Mouse (Mus musculus) myocyte (in vitro differentiated cells): ENCODE measurements around the gene Sc5d. TPM values are rescaled to one million over a fixed set of nuclear protein-coding genes. Genes with fewer than 3 reads are reported as not detected.

Experiments
- H3K27me3 ChIP-seq: one replicate; pipeline ENCODE4 v1.6.1; 2011; ENCODE audit not compliant: control insufficient read depth, insufficient read depth, insufficient read length
- H3K36me3 ChIP-seq: one replicate; pipeline ENCODE4 v1.6.1; 2011; ENCODE audit not compliant: control insufficient read depth, insufficient read depth
- H3K4me2 ChIP-seq: one replicate; pipeline ENCODE4 v1.6.1; 2011; ENCODE audit warnings: low read depth, control low read depth
- H3K4me3 ChIP-seq: one replicate; pipeline ENCODE4 v1.5.1; 2011; ENCODE audit warnings: mild to moderate bottlenecking, control low read depth, moderate library complexity
- H3K79me2 ChIP-seq: one replicate; pipeline ENCODE4 v1.6.1; 2011; ENCODE audit not compliant: control insufficient read depth, insufficient read depth
- H3ac ChIP-seq: one replicate; pipeline ENCODE4 v1.6.1; 2011; ENCODE audit not compliant: control insufficient read depth, insufficient read length
- CEBPB ChIP-seq: IDR thresholded peaks from 2 replicates; pipeline ENCODE4 v1.6.1; 2011; ENCODE audit warnings: mild to moderate bottlenecking, moderate library complexity; ENCODE audit not compliant: poor library complexity, insufficient read depth, severe bottlenecking
- E2F4 ChIP-seq: IDR thresholded peaks from one replicate; pipeline ENCODE4 v1.6.1; 2011; ENCODE audit warnings: mild to moderate bottlenecking, control low read depth, moderate library complexity; ENCODE audit not compliant: insufficient read depth
- MAX ChIP-seq: IDR thresholded peaks from one replicate; pipeline ENCODE4 v1.6.1; 2011; ENCODE audit warnings: low read depth, mild to moderate bottlenecking, control low read depth
- MYOD1 ChIP-seq, 3 experiments: IDR thresholded peaks; one replicate each; pipeline ENCODE4 v1.6.1; 2011; ENCODE audit warnings: control low read depth in 2 of 3, low read depth in 2 of 3, mild to moderate bottlenecking in 2 of 3, moderate library complexity in 1 of 3; ENCODE audit not compliant: insufficient read length in 2 of 3, control insufficient read depth in 1 of 3
- MYOG ChIP-seq, 3 experiments: IDR thresholded peaks; one replicate each; pipeline ENCODE4 v1.6.1; 2011; ENCODE audit warnings: control low read depth in 2 of 3, low read depth in 2 of 3, mild to moderate bottlenecking in 2 of 3; ENCODE audit not compliant: insufficient read length in 2 of 3, control insufficient read depth in 1 of 3, insufficient read depth in 1 of 3
- POLR2A ChIP-seq: IDR thresholded peaks from one replicate; pipeline ENCODE4 v1.6.1; 2011; ENCODE audit warnings: low read depth, mild to moderate bottlenecking, control low read depth, moderate library complexity; ENCODE audit not compliant: insufficient read length
- POLR2AphosphoS2 ChIP-seq: IDR thresholded peaks from one replicate; pipeline ENCODE4 v1.6.1; 2011; ENCODE audit warnings: low read depth, control low read depth; ENCODE audit not compliant: insufficient read length
- REST ChIP-seq: IDR thresholded peaks from one replicate; pipeline ENCODE4 v1.6.1; 2011; ENCODE audit warnings: mild to moderate bottlenecking, control low read depth, moderate library complexity; ENCODE audit not compliant: insufficient read depth, insufficient read length
- SRF ChIP-seq: IDR thresholded peaks from one replicate; pipeline ENCODE4 v1.6.1; 2011; ENCODE audit warnings: low read depth; ENCODE audit not compliant: control insufficient read depth, insufficient read length
- TCF12 ChIP-seq: IDR thresholded peaks from one replicate; pipeline ENCODE4 v1.6.1; 2011; ENCODE audit warnings: mild to moderate bottlenecking, control low read depth; ENCODE audit not compliant: poor library complexity, insufficient read depth, severe bottlenecking
- TCF3 ChIP-seq: IDR thresholded peaks from one replicate; pipeline ENCODE4 v1.6.1; 2011; ENCODE audit warnings: low read depth, control low read depth; ENCODE audit not compliant: insufficient read length
- USF1 ChIP-seq: IDR thresholded peaks from one replicate; pipeline ENCODE4 v1.6.1; 2011; ENCODE audit warnings: low read depth, mild to moderate bottlenecking, control low read depth, moderate library complexity
- polyA plus RNA-seq: library from polyadenylated mRNA; unstranded; fragments of >200 nt; fragmentation: generic; extraction: Trizol; gene quantifications from one replicate; pipeline ENCODE4 v1.2.1, GENCODE M21; 2012; ENCODE audit warnings: missing spikeins

Sc5d gene
- polyA plus RNA-seq, 1 experiment = 18.6 TPM

DNA sequence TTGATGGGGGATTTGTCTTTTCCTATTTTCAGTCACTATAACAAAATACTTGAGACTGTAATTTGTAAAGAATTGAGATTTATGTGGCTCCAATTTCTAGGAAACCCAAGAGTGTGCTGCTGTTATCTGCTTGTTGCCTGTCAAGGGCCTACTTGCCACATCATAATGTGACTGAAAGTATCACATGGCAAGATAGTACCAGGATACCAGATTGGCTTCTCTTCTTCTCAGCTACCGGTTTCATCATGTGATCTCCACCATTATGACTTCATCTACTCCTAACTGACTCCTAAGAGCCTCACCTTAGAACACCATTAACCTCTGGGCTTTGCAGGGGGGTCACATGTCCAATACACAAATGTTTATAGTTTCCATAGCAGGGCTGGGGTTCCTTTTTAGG lies 49.9 kb downstream of the Sc5d start:
- H3K79me2 ChIP-seq = no peaks in the 10 kb centered on the region
- no peak overlapping the region for H3ac ChIP-seq
- no peak overlapping the region for H3K4me2 ChIP-seq
- H3K36me3 ChIP-seq = no peaks in the 10 kb centered on the region
- no peak overlapping the region for H3K4me3 ChIP-seq
- TF ChIP-seq MYOG (IDR thresholded peaks at IDR 0.05; ENCODE audit: control insufficient read depth in 1 of 3, insufficient read depth in 1 of 3, insufficient read length in 2 of 3, low read depth in 2 of 3) (no peak), CEBPB (no peak), POLR2A (no peak), TCF3 (no peak)
- H3K27me3 ChIP-seq = no peaks in the 10 kb centered on the region

GRCm38 (mm10) chr9:42213142-42213541 lies 50.9 kb downstream of the Sc5d start:
- Histone ChIP-seq H3K79me2 (no peaks in the 10 kb centered on the region), H3K4me2 (no peak overlapping the region), H3K27me3 (no peaks in the 10 kb centered on the region), H3K36me3 (no peaks in the 10 kb centered on the region), H3K4me3 (no peak overlapping the region), H3ac (no peak overlapping the region)
- TF ChIP-seq REST = no peak
- no peak for TF ChIP-seq USF1
- no peak for TF ChIP-seq CEBPB
- TF ChIP-seq E2F4 = no peak
- TF ChIP-seq TCF12 = no peak
- TF ChIP-seq MAX = no peak

DNA sequence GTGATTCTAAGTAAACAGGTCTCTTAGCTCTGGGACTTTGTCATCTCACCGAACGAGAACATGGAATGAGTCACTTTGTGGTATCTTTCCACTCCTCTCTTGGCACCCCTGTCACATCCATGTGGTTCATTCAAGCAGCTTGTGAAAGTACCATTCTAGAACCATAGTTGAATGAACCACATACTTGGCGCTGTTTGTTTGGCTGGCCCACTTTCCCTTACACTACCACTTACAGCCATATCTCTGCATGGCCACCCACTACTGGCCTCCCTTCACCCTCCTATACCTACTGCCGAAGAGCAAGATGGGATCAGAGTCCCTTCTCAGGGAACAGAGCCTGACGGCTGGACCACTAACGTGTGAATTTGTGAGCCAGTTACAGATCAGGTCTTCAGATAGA lies 54.4 kb downstream of the Sc5d start:
- H3K4me2 ChIP-seq = peak overlapping the region; percentile 67
- no peak overlapping the region for H3ac ChIP-seq
- TF ChIP-seq POLR2AphosphoS2 (no peak), USF1 (no peak), POLR2A (no peak), MAX (no peak), MYOD1 (IDR thresholded peaks at IDR 0.05; ENCODE audit: control insufficient read depth in 1 of 3, insufficient read length in 2 of 3, low read depth in 2 of 3) (no peak), TCF12 (no peak), E2F4 (no peak), CEBPB (no peak), TCF3 (no peak), SRF (no peak), REST (no peak), MYOG (IDR thresholded peaks at IDR 0.05; ENCODE audit: control insufficient read depth in 1 of 3, insufficient read depth in 1 of 3, insufficient read length in 2 of 3, low read depth in 2 of 3) (no peak)
- H3K4me3 ChIP-seq = no peak overlapping the region
- H3K36me3 ChIP-seq = no peaks in the 10 kb centered on the region
- H3K79me2 ChIP-seq = no peaks in the 10 kb centered on the region
- no peaks in the 10 kb centered on the region for H3K27me3 ChIP-seq

GRCm38 (mm10) chr9:42208463-42208862 lies 55.6 kb downstream of the Sc5d start:
- no peak overlapping the region for H3ac ChIP-seq
- no peak overlapping the region for H3K4me2 ChIP-seq
- no peaks in the 10 kb centered on the region for H3K36me3 ChIP-seq
- H3K79me2 ChIP-seq = no peaks in the 10 kb centered on the region
- H3K27me3 ChIP-seq = no peaks in the 10 kb centered on the region
- TF ChIP-seq REST = no peak
- H3K4me3 ChIP-seq = no peak overlapping the region

DNA sequence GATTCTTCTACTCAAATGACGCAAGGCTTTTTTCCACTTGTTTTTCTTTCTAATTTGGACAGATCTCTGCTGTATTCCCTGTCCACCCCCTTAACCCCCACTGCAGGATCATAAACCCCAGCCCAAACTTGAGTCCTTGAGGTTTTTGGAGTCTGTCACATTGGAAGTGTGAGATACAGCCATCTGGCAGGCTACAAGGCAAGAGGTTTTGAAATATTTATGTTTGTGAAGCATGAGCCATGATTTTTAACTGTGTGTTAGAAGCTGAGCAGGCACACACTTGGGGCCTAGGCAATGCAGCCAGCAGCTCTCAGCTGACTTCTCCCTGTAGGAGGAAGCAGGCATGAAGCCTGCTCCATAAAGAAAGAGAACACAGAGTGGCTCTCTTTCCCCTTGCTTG lies 57.3 kb downstream of the Sc5d start:
- TF ChIP-seq POLR2AphosphoS2 = no peak
- no peak for TF ChIP-seq MAX
- TF ChIP-seq USF1 = no peak
- no peak for TF ChIP-seq CEBPB
- TF ChIP-seq SRF = no peak
- no peak for TF ChIP-seq TCF12
- no peak for TF ChIP-seq MYOG (IDR thresholded peaks at IDR 0.05; ENCODE audit: control insufficient read depth in 1 of 3, insufficient read depth in 1 of 3, insufficient read length in 2 of 3, low read depth in 2 of 3)
- no peak for TF ChIP-seq REST
- TF ChIP-seq E2F4 = no peak
- no peak for TF ChIP-seq TCF3
- TF ChIP-seq MYOD1 (IDR thresholded peaks at IDR 0.05; ENCODE audit: control insufficient read depth in 1 of 3, insufficient read length in 2 of 3, low read depth in 2 of 3) = no peak
- no peak for TF ChIP-seq POLR2A
- H3K4me3 ChIP-seq = no peak overlapping the region
- no peaks in the 10 kb centered on the region for H3K27me3 ChIP-seq
- H3K36me3 ChIP-seq = no peaks in the 10 kb centered on the region
- no peak overlapping the region for H3ac ChIP-seq
- no peak overlapping the region for H3K4me2 ChIP-seq
- no peaks in the 10 kb centered on the region for H3K79me2 ChIP-seq

DNA sequence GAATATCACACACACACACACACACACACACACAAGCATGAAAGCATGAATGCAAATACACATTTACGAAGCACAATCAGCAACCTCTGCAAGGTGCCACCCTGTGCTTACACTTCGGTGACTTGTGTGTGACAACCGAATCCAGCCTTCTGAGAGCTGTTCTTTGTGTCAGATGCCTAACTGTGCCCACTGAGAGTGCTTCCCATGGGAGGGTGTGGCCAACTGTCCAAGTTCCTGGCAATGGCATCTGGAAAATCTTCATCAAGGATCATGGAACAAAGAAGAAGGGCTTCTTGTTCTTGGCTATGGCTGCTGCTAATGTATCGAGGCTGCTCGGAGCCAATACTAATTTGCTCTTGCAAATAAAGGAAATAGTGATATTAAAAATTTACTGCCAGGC lies 61.8 kb downstream of the Sc5d start:
- Histone ChIP-seq H3ac (no peak overlapping the region), H3K4me2 (no peak overlapping the region), H3K36me3 (no peaks in the 10 kb centered on the region), H3K27me3 (no peaks in the 10 kb centered on the region), H3K4me3 (no peak overlapping the region), H3K79me2 (no peaks in the 10 kb centered on the region)
- TF ChIP-seq POLR2A (no peak), MYOG (IDR thresholded peaks at IDR 0.05; ENCODE audit: control insufficient read depth in 1 of 3, insufficient read depth in 1 of 3, insufficient read length in 2 of 3, low read depth in 2 of 3) (no peak)

Other genes with a start within 250 kb of the Sc5d start
- under 0.01 TPM for gene Sorl1, start 140.0 kb downstream of the Sc5d start, polyA plus RNA-seq
- gene Tecta, start 135.7 kb upstream of the Sc5d start, polyA plus RNA-seq = 0.06 TPM
- gene Tbcel, start 243.6 kb upstream of the Sc5d start, polyA plus RNA-seq = 7.9 TPM